Mouse (Mus musculus) neural tube, embryonic 15.5 days (tissue): Measurements from ENCODE around the gene Anapc4. TPM values are rescaled to one million over a fixed set of nuclear protein-coding genes. Genes with fewer than 3 reads are reported as not detected.

ENCODE experiments used
- ATAC-seq: fragments of 200-750 bp; cut with Nextera tagmentation; 2 replicates; pipeline ENCODE4 v1.8.0; 2017; ENCODE audit warnings: mild to moderate bottlenecking, moderate TSS enrichment, moderate library complexity; ENCODE audit not compliant: low FRiP score
- H3K27ac ChIP-seq: fragments of 300-500 bp; sonication (generic); replicated peaks from 2 replicates; pipeline ENCODE4 v1.5.1; 2015; ENCODE audit warnings: mild to moderate bottlenecking, inconsistent platforms
- H3K27me3 ChIP-seq: fragments of 300-500 bp; sonication (generic); replicated peaks from 2 replicates; pipeline ENCODE4 v1.6.1; 2015; ENCODE audit warnings: inconsistent platforms
- H3K36me3 ChIP-seq: fragments of 300-500 bp; sonication (generic); 2 replicates; pipeline ENCODE4 v1.6.1; 2015; ENCODE audit warnings: inconsistent platforms
- H3K4me1 ChIP-seq: fragments of 300-500 bp; sonication (generic); 2 replicates; pipeline ENCODE4 v1.6.1; 2015; ENCODE audit warnings: inconsistent platforms
- H3K4me2 ChIP-seq: fragments of 300-500 bp; sonication (generic); 2 replicates; pipeline ENCODE4 v1.6.1; 2015; ENCODE audit warnings: inconsistent platforms, mild to moderate bottlenecking, moderate library complexity
- H3K4me3 ChIP-seq: fragments of 300-500 bp; sonication (generic); replicated peaks from 2 replicates; pipeline ENCODE4 v1.5.1; 2015; ENCODE audit warnings: mild to moderate bottlenecking, inconsistent platforms
- H3K9ac ChIP-seq: fragments of 300-500 bp; sonication (generic); replicated peaks from 2 replicates; pipeline ENCODE4 v1.6.1; 2015; ENCODE audit warnings: mild to moderate bottlenecking, inconsistent platforms
- H3K9me3 ChIP-seq: fragments of 300-500 bp; sonication (generic); replicated peaks from 2 replicates; pipeline ENCODE4 v1.6.1; 2016; ENCODE audit warnings: inconsistent platforms
- WGBS: fragments of 180-500 bp; shearing (Covaris S2); methylation state at CpG from one replicate; pipeline ENCODE4 v1.1.7; 2015; ENCODE audit warnings: mixed read lengths; 5-methylcytosine and 5-hydroxymethylcytosine counted together
- polyA plus RNA-seq: library from polyadenylated mRNA; unstranded; fragments of >200 nt; fragmentation: Nextera tagmentation; extraction: Ambion mirVana; gene quantifications from 2 replicates; pipeline ENCODE4 v1.2.1, GENCODE M21; 2015

Gene Anapc4
- polyA plus RNA-seq, 1 experiment from 2014 or later, result 99.4 TPM

DNA sequence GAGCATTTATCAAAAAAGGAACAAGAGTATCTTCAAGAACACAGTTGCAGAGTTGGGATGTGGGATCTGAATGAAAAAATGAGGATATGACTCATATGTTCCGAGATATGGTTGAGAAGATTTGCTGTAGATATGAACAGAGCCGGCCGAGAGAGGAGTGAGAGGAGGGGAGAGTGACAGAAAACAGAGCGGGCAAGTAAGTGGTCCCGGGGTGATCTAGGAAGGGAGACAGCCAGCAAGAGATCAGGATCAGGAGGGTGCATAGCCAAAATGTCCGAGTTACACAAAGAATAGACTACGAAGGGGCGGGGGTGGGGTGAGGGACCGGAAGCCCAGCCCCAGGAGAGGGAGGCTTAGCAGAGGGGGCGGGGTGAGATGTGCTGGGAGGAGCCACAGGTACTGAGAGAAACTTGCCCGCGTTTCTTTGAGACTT is 76.4 kb downstream of the Anapc4 start:
- H3K4me3 ChIP-seq, result no peak overlapping the region
- H3K4me2 ChIP-seq, result peak overlapping the region; percentile 23
- no peak for ATAC-seq
- no peak overlapping the region for H3K27ac ChIP-seq
- no peaks in the 10 kb centered on the region for H3K4me1 ChIP-seq
- H3K36me3 ChIP-seq, result no peaks in the 10 kb centered on the region
- H3K27me3 ChIP-seq, result no peaks in the 10 kb centered on the region
- H3K9me3 ChIP-seq, result no peaks in the 10 kb centered on the region
- no peak overlapping the region for H3K9ac ChIP-seq
- 42% methylated on average over 12 of the region's 12 CpGs for WGBS

DNA sequence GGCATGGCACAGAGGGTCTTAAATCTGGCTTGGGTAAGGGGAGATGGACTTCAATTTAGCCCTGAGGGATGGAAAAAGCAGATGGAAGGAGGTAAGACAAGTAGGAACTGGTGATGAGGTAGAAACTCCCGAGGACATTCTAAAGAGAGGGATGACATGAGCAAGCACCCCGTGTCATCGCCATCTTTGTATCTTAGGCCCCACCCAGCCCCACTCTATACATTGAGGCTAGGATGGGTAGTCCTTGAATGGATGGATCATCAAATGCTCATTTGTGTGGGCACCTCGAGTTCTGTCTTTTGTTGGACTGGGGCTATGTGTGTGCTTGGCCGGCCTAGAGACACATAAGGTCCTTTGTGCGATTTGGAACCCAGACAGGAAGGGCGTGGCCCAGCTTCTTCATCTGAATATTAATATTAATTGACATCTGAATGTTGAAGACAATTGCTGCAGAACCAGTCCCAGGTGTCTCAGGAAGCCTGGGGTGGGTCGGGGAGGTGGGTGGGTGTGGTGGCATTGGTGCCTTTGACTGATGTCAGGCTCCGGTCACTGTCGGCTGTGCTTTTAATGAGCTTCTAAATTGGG is 77.6 kb downstream of the Anapc4 start:
- H3K4me2 ChIP-seq, result no peak overlapping the region
- 93% methylated on average over 10 of the region's 10 CpGs for WGBS
- H3K9ac ChIP-seq, result no peak overlapping the region
- H3K9me3 ChIP-seq, result no peaks in the 10 kb centered on the region
- no peaks in the 10 kb centered on the region for H3K36me3 ChIP-seq
- ATAC-seq, result no peak
- H3K27ac ChIP-seq, result no peak overlapping the region
- H3K4me1 ChIP-seq, result no peaks in the 10 kb centered on the region
- H3K27me3 ChIP-seq, result no peaks in the 10 kb centered on the region
- H3K4me3 ChIP-seq, result no peak overlapping the region

- Histone ChIP-seq H3K27ac (no peak overlapping the region), H3K4me3 (no peak overlapping the region), H3K27me3 (no peaks in the 10 kb centered on the region), H3K4me1 (no peaks in the 10 kb centered on the region), H3K9ac (no peak overlapping the region), H3K4me2 (no peak overlapping the region), H3K9me3 (no peaks in the 10 kb centered on the region), H3K36me3 (no peaks in the 10 kb centered on the region)
- no peak for ATAC-seq
- WGBS, result 89% methylated on average over 7 of the region's 7 CpGs
Measured at GRCm38 (mm10) chr5:52913711-52914110, 79.9 kb downstream of the Anapc4 start.

DNA sequence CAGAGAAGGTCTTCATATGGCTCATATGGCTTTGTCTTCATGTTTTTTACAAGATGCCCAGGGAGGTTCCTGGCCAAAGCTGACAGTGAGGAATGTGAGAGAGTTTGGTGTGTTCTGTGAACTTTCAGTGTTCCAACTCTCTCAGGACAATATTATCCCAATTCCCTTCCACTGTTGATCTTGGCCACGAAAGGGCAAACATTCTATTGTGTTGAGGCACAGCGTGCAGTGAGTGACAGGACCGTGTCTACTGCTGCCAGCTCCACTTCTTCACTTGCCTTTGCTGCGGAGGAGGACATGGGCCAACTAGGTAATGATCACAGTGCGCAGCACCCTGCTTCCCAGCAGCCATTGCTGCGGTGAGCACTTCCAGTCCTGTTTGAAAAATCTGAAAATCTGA is 82.4 kb downstream of the Anapc4 start:
- Histone ChIP-seq H3K4me1 (no peaks in the 10 kb centered on the region), H3K4me3 (no peak overlapping the region), H3K4me2 (no peak overlapping the region), H3K9ac (no peak overlapping the region), H3K27ac (no peak overlapping the region), H3K36me3 (no peaks in the 10 kb centered on the region), H3K27me3 (no peaks in the 10 kb centered on the region), H3K9me3 (no peaks in the 10 kb centered on the region)
- 78% methylated on average over 6 of the region's 6 CpGs for WGBS
- no peak for ATAC-seq

Other genes with a start within 250 kb of the Anapc4 start
- gene Sepsecs, start 164.3 kb upstream of the Anapc4 start, polyA plus RNA-seq, result 6.2 and 7.4 TPM in 2 replicates
- gene Pi4k2b, start 92.4 kb upstream of the Anapc4 start, polyA plus RNA-seq, result 4.4 and 7.6 TPM in 2 replicates
- gene Zcchc4, start 58.6 kb upstream of the Anapc4 start, polyA plus RNA-seq, result 8.6 and 11.1 TPM in 2 replicates
- 0.09 TPM in 1 of 2 replicates, not detected in the other for gene Slc34a2, start 204.1 kb downstream of the Anapc4 start, polyA plus RNA-seq